Mouse (Mus musculus) midbrain, embryonic 11.5 days (tissue): ENCODE data around the gene Slc25a22. TPM values are rescaled to one million over a fixed set of nuclear protein-coding genes. Genes with fewer than 3 reads are reported as not detected.
A peak's percentile ranks its signal among the peaks of the same experiment; 100 is the strongest.

Source experiments
- ATAC-seq: fragments of 200-750 bp; cut with Nextera tagmentation; 2 replicates; pipeline ENCODE4 v1.8.0; 2017; ENCODE audit warnings: moderate TSS enrichment, moderate library complexity; ENCODE audit not compliant: low FRiP score
- DNase-seq: peaks from one replicate; pipeline ENCODE4 v3.0.0; 2015; ENCODE audit warnings: low spot score; ENCODE audit errors: missing footprints
- H3K27ac ChIP-seq: fragments of 300-500 bp; sonication (generic); 2 replicates; pipeline ENCODE4 v1.5.1; 2014; ENCODE audit warnings: low read depth, low read length
- H3K27me3 ChIP-seq: fragments of 300-500 bp; sonication (generic); 2 replicates; pipeline ENCODE4 v1.6.1; 2014; ENCODE audit warnings: mild to moderate bottlenecking, low read length, moderate library complexity, mixed read lengths; ENCODE audit not compliant: control insufficient read depth, insufficient read depth
- H3K36me3 ChIP-seq: fragments of 300-500 bp; sonication (generic); 2 replicates; pipeline ENCODE4 v1.6.1; 2014; ENCODE audit warnings: mild to moderate bottlenecking, low read length, moderate library complexity, mixed read lengths; ENCODE audit not compliant: control insufficient read depth, insufficient read depth
- H3K4me1 ChIP-seq: fragments of 300-500 bp; sonication (generic); 2 replicates; pipeline ENCODE4 v1.6.1; 2014; ENCODE audit warnings: low read length; ENCODE audit not compliant: control insufficient read depth, insufficient read depth
- H3K4me2 ChIP-seq: fragments of 300-500 bp; sonication (generic); 2 replicates; pipeline ENCODE4 v1.6.1; 2014; ENCODE audit warnings: mild to moderate bottlenecking, moderate library complexity
- H3K4me3 ChIP-seq: fragments of 300-500 bp; sonication (generic); 2 replicates; pipeline ENCODE4 v1.5.1; 2014; ENCODE audit warnings: low read depth, low read length
- H3K9ac ChIP-seq: fragments of 300-500 bp; sonication (generic); 2 replicates; pipeline ENCODE4 v1.6.1; 2014; ENCODE audit warnings: low read length
- H3K9me3 ChIP-seq: fragments of 300-500 bp; sonication (generic); 2 replicates; pipeline ENCODE4 v1.6.1; 2016; ENCODE audit warnings: low read length; ENCODE audit not compliant: control insufficient read depth
- WGBS: fragments of 180-500 bp; shearing (Covaris S2); extraction: QIAGEN DNeasy Blood & Tissue Kit; methylation state at CpG from one replicate; pipeline ENCODE4 v1.1.7; 2014; 5-methylcytosine and 5-hydroxymethylcytosine counted together
- polyA plus RNA-seq: library from polyadenylated mRNA; unstranded; fragments of >200 nt; fragmentation: Nextera tagmentation; extraction: Ambion mirVana; gene quantifications from 2 replicates; pipeline ENCODE4 v1.2.1, GENCODE M21; 2014

Gene Slc25a22
- polyA plus RNA-seq: 31.2 and 31.9 TPM in 2 replicates

DNA sequence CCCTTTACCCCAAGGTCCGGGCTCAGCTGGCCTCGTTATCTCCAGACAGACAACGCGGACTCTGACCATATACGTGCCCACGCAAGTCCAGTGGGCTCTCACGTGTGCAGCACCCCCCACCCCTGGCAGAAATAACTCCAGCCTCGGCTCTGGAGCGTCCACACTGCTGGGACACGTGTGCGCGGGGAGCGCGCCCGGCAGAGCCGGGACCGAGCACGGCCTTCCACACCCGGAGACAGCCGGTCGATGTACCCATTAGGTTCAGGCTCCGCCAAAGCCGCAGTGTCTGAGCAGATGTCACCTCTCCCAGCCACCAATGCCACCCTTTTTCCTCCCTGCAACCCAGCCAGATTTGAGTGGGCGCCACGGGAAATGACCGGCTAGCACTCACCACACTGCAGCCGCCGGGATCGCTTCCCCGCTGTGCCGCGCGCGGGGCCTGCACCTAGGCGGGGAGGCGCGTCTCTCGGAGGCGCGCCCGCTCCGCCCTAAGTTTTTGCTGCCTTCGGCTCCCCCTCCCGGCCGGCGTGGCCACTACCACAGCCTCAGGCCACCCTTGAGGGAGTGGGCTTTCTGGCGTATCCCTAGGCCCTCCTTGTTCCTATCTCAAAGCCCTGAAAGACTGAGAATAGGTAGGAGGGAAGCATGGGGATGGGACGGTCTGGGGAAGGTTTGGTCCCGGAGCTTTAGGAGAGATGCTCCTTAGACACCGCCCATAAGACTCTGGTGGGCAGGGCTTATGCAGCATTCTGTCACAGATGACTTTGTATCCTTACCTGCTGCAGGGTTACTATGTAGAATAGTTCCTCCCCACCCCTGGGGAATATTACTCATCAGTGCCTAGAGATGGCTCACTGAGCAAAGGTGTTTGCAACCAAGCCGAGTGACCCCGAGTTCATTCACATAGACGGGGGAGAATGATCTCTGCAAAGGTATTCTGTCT lies at the start of gene Slc25a22:
Slc25a22 (minus strand) TSS at position 715 of the 943 bp plus-strand sequence.
- Histone ChIP-seq H3K4me3 (peak within 1 kb of the TSS; percentile 60), H3K4me1 (peaks cover 30% of the 10 kb centered on the region), H3K9me3 (no peaks in the 10 kb centered on the region), H3K27ac (no peak within 1 kb of the TSS; the same call in 1 of the 2 replicates), H3K9ac (peak within 1 kb of the TSS; percentile 81), H3K27me3 (no peaks in the 10 kb centered on the region), H3K36me3 (peaks cover 2% of the 10 kb centered on the region; the same call in 1 of the 2 replicates), H3K4me2 (peak within 1 kb of the TSS; percentile 87)
- DNase-seq (peak; percentile 99), ATAC-seq (peak; percentile 83)
- WGBS: 6% methylated on average over 53 of the region's 53 CpGs

- no peaks in the 10 kb centered on the region for H3K9me3 ChIP-seq
- peaks cover 6% of the 10 kb centered on the region; the same call in 1 of the 2 replicates for H3K4me1 ChIP-seq
- no peak overlapping the region for H3K27ac ChIP-seq
- no peak overlapping the region for H3K9ac ChIP-seq
- peaks cover 10% of the 10 kb centered on the region for H3K27me3 ChIP-seq
- ATAC-seq: no peak
- no peak overlapping the region for H3K4me3 ChIP-seq
- H3K36me3 ChIP-seq: no peaks in the 10 kb centered on the region
- WGBS: 82% methylated on average over 7 of the region's 7 CpGs
- H3K4me2 ChIP-seq: no peak overlapping the region
- DNase-seq: no peak
Measured at GRCm38 (mm10) chr7:141487141-141487540, 49.4 kb upstream of the Slc25a22 start.

DNA sequence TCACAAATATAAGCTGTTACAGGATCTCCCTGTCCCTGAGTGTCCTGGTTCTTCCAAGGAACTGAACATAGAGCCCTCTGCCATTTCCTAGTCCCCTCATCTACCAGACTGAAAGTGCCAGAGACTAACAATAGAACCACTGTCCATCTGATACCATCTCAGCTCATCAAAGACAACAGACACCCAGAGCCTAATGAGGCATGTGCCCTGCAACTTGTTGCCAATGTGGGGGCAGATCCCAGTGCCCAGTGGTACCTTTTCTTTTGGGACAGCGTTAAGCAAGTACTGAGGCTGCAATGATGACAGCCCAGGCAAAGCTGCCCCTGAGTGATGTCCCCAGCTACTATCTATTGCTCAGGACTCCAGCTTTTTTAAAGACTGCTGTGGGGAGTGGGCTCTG lies 48.5 kb upstream of the Slc25a22 start:
- DNase-seq: no peak
- WGBS: 93% methylated on average over 1 of the region's 1 CpGs
- H3K27ac ChIP-seq: no peak overlapping the region
- H3K4me2 ChIP-seq: no peak overlapping the region
- no peak overlapping the region for H3K9ac ChIP-seq
- no peak for ATAC-seq
- no peaks in the 10 kb centered on the region for H3K36me3 ChIP-seq
- H3K27me3 ChIP-seq: peaks cover 11% of the 10 kb centered on the region
- H3K9me3 ChIP-seq: no peaks in the 10 kb centered on the region
- H3K4me3 ChIP-seq: no peak overlapping the region
- peaks cover 6% of the 10 kb centered on the region; the same call in 1 of the 2 replicates for H3K4me1 ChIP-seq

DNA sequence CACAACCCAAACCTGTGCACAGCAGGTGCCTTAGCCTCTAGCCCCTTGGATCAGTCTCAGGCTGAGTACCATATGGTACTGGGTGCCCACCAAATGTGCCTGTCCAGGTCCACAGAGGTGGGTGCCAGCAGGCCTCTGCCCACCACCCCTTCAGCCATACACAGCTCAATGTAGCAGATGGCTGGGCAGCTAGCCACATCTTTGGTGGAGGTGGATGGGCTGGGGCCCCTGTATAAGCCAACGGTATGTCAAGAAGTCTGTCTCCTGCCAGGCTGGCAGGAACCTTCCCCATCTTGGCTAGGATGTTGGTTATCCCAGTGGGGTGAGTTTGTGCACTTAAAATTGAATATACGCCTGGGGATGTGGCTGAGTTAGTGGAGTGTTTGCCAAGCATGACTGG lies 47.9 kb upstream of the Slc25a22 start:
- no peak overlapping the region for H3K4me2 ChIP-seq
- H3K27me3 ChIP-seq: peaks cover 11% of the 10 kb centered on the region
- no peak overlapping the region for H3K4me3 ChIP-seq
- H3K27ac ChIP-seq: no peak overlapping the region
- H3K9ac ChIP-seq: no peak overlapping the region
- H3K4me1 ChIP-seq: peaks cover 10% of the 10 kb centered on the region; the same call in 1 of the 2 replicates
- ATAC-seq: no peak
- DNase-seq: no peak
- 90% methylated on average over 2 of the region's 2 CpGs for WGBS
- no peaks in the 10 kb centered on the region for H3K36me3 ChIP-seq
- no peaks in the 10 kb centered on the region for H3K9me3 ChIP-seq

DNA sequence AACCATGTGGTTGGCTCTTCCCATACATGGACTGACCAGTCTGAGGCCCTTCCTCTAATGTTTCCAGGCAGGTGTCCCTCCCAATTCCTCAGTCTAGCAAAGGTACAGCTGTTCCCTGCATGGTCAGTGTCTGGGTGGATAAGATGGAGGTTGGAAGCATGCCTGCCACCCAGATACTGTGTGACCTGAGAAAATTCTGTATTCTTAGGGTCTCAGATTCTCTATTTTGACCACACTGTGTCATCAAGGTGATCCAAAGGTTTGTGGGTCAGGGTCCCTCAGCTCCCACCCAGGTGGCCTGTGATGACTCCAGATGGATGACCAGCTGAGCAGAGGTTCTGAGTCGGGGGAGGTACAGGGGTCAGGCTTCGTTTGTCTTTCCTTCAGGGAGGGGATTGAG lies 47.5 kb upstream of the Slc25a22 start:
- H3K9me3 ChIP-seq: no peaks in the 10 kb centered on the region
- H3K9ac ChIP-seq: no peak overlapping the region
- no peak overlapping the region for H3K27ac ChIP-seq

GRCm38 (mm10) chr7:141484186-141485120 lies 46.8 kb upstream of the Slc25a22 start:
- Histone ChIP-seq H3K4me2 (no peak overlapping the region), H3K9ac (no peak overlapping the region), H3K36me3 (no peaks in the 10 kb centered on the region), H3K4me3 (no peak overlapping the region), H3K27me3 (peaks cover 11% of the 10 kb centered on the region), H3K27ac (no peak overlapping the region), H3K4me1 (peaks cover 10% of the 10 kb centered on the region; the same call in 1 of the 2 replicates), H3K9me3 (no peaks in the 10 kb centered on the region)
- WGBS: 79% methylated on average over 5 of the region's 5 CpGs
- DNase-seq (no peak), ATAC-seq (no peak)

More for the DNA sequence above, 47.5 kb upstream of the Slc25a22 start:
- Histone ChIP-seq H3K4me3 (no peak overlapping the region), H3K4me2 (no peak overlapping the region), H3K27me3 (peaks cover 11% of the 10 kb centered on the region), H3K4me1 (peaks cover 10% of the 10 kb centered on the region; the same call in 1 of the 2 replicates), H3K36me3 (no peaks in the 10 kb centered on the region)
- DNase-seq (no peak), ATAC-seq (no peak)
- 74% methylated on average over 2 of the region's 2 CpGs for WGBS

- no peak for DNase-seq
- Histone ChIP-seq H3K27me3 (peaks cover 11% of the 10 kb centered on the region), H3K9me3 (no peaks in the 10 kb centered on the region), H3K4me3 (no peak overlapping the region), H3K36me3 (no peaks in the 10 kb centered on the region), H3K4me1 (peaks cover 10% of the 10 kb centered on the region; the same call in 1 of the 2 replicates), H3K9ac (no peak overlapping the region), H3K4me2 (no peak overlapping the region; the same call in 1 of the 2 replicates), H3K27ac (no peak overlapping the region)
- WGBS: 81% methylated on average over 5 of the region's 6 CpGs
- ATAC-seq: no peak
Measured at GRCm38 (mm10) chr7:141483114-141483653, 45.5 kb upstream of the Slc25a22 start.

- Histone ChIP-seq H3K4me3 (peak overlapping the region; percentile 59), H3K36me3 (no peaks in the 10 kb centered on the region), H3K4me2 (peak overlapping the region; percentile 93), H3K27ac (no peak overlapping the region), H3K9ac (peak overlapping the region; percentile 66), H3K4me1 (peaks cover 10% of the 10 kb centered on the region; the same call in 1 of the 2 replicates), H3K27me3 (peaks cover 12% of the 10 kb centered on the region), H3K9me3 (no peaks in the 10 kb centered on the region)
- DNase-seq: peak; percentile 84
- 7% methylated on average over 11 of the region's 11 CpGs for WGBS
- no peak for ATAC-seq
Measured at GRCm38 (mm10) chr7:141482531-141483024, 44.9 kb upstream of the Slc25a22 start.
